Mouse (Mus musculus) liver, embryonic 15.5 days (tissue): ENCODE data around the gene Sgcb. TPM values are rescaled to one million over a fixed set of nuclear protein-coding genes. Genes with fewer than 3 reads are reported as not detected.
"Not testable (repeated sequence)": the region's sequence is repeated elsewhere in the genome, so short reads cannot be mapped to it uniquely, and the experiment has no call there.

ENCODE experiments used
- ATAC-seq: fragments of 200-750 bp; cut with Nextera tagmentation; 2 replicates; pipeline ENCODE4 v1.8.0; 2017; ENCODE audit warnings: moderate number of reproducible peaks, mild to moderate bottlenecking, moderate library complexity; ENCODE audit not compliant: insufficient read depth
- H3K27ac ChIP-seq: fragments of 300-500 bp; sonication (generic); replicated peaks from 2 replicates; pipeline ENCODE4 v1.5.1; 2015; ENCODE audit warnings: mild to moderate bottlenecking, inconsistent platforms
- H3K27me3 ChIP-seq: fragments of 300-500 bp; sonication (generic); 2 replicates; pipeline ENCODE4 v1.6.1; 2015; ENCODE audit warnings: mild to moderate bottlenecking, inconsistent platforms
- H3K36me3 ChIP-seq: fragments of 300-500 bp; sonication (generic); replicated peaks from 2 replicates; pipeline ENCODE4 v1.6.1; 2015; ENCODE audit warnings: moderate library complexity, mild to moderate bottlenecking, inconsistent platforms
- H3K4me1 ChIP-seq: fragments of 300-500 bp; sonication (generic); replicated peaks from 2 replicates; pipeline ENCODE4 v1.6.1; 2015; ENCODE audit warnings: inconsistent platforms
- H3K4me2 ChIP-seq: fragments of 300-500 bp; sonication (generic); 2 replicates; pipeline ENCODE4 v1.6.1; 2015; ENCODE audit warnings: moderate library complexity, mild to moderate bottlenecking, inconsistent platforms
- H3K4me3 ChIP-seq: fragments of 300-500 bp; sonication (generic); replicated peaks from 2 replicates; pipeline ENCODE4 v1.5.1; 2015; ENCODE audit warnings: mild to moderate bottlenecking, inconsistent platforms
- H3K9ac ChIP-seq: fragments of 300-500 bp; sonication (generic); 2 replicates; pipeline ENCODE4 v1.6.1; 2015; ENCODE audit warnings: moderate library complexity, mild to moderate bottlenecking, inconsistent platforms
- H3K9me3 ChIP-seq: fragments of 300-500 bp; sonication (generic); replicated peaks from 2 replicates; pipeline ENCODE4 v1.6.1; 2016; ENCODE audit warnings: inconsistent platforms
- WGBS: fragments of 180-500 bp; shearing (Covaris S2); methylation state at CpG from one replicate; pipeline ENCODE4 v1.1.7; 2015; ENCODE audit warnings: mixed read lengths; ENCODE audit not compliant: insufficient replicate concordance; 5-methylcytosine and 5-hydroxymethylcytosine counted together
- polyA plus RNA-seq: library from polyadenylated mRNA; unstranded; fragments of >200 nt; fragmentation: Nextera tagmentation; extraction: Ambion mirVana; gene quantifications from 2 replicates; pipeline ENCODE4 v1.2.1, GENCODE M21; 2015

Gene Sgcb
- polyA plus RNA-seq, 1 experiment from 2014 or later = 2.5 TPM

- Histone ChIP-seq H3K9ac (no peak overlapping the region), H3K4me2 (no peak overlapping the region), H3K4me1 (no peaks in the 10 kb centered on the region), H3K4me3 (no peak overlapping the region), H3K27me3 (no peaks in the 10 kb centered on the region), H3K27ac (no peak overlapping the region), H3K9me3 (no peaks in the 10 kb centered on the region), H3K36me3 (no peaks in the 10 kb centered on the region)
- 45% methylated on average over 3 of the region's 3 CpGs for WGBS
- ATAC-seq = no peak
Observed at GRCm38 (mm10) chr5:73602865-73603264, 44.7 kb downstream of the Sgcb start.

DNA sequence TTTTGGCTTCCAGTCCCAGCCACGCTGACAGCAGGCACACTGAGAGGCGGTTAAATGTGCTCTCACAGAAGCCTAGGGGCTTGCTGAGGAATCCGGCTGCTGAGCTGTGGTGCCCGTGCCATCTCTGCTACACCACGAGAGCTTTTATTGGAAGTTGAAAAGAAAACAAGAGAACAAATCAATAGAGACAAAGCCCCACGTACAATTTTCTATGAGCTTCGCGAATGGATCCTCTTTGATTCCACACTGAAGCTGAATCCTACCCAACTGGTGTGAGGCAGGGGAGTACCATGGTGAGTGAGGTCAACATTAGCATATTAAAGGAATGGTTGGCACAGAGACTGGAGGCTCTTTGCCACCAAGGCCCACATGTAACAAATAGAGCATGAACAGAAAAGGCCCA lies 46.2 kb downstream of the Sgcb start:
- Histone ChIP-seq H3K4me2 (no peak overlapping the region), H3K4me1 (no peaks in the 10 kb centered on the region), H3K9ac (no peak overlapping the region), H3K27me3 (no peaks in the 10 kb centered on the region), H3K36me3 (no peaks in the 10 kb centered on the region), H3K4me3 (no peak overlapping the region), H3K27ac (no peak overlapping the region), H3K9me3 (no peaks in the 10 kb centered on the region)
- 69% methylated on average over 8 of the region's 8 CpGs for WGBS
- ATAC-seq = no peak

- H3K4me2 ChIP-seq = no peak overlapping the region
- ATAC-seq = no peak
- H3K36me3 ChIP-seq = no peaks in the 10 kb centered on the region
- no peaks in the 10 kb centered on the region for H3K27me3 ChIP-seq
- H3K27ac ChIP-seq = no peak overlapping the region
- H3K9me3 ChIP-seq = no peaks in the 10 kb centered on the region
- no peak overlapping the region for H3K4me3 ChIP-seq
- 59% methylated on average over 2 of the region's 2 CpGs for WGBS
- no peaks in the 10 kb centered on the region for H3K4me1 ChIP-seq
- no peak overlapping the region for H3K9ac ChIP-seq
Observed at GRCm38 (mm10) chr5:73599991-73600390, 47.6 kb downstream of the Sgcb start.

DNA sequence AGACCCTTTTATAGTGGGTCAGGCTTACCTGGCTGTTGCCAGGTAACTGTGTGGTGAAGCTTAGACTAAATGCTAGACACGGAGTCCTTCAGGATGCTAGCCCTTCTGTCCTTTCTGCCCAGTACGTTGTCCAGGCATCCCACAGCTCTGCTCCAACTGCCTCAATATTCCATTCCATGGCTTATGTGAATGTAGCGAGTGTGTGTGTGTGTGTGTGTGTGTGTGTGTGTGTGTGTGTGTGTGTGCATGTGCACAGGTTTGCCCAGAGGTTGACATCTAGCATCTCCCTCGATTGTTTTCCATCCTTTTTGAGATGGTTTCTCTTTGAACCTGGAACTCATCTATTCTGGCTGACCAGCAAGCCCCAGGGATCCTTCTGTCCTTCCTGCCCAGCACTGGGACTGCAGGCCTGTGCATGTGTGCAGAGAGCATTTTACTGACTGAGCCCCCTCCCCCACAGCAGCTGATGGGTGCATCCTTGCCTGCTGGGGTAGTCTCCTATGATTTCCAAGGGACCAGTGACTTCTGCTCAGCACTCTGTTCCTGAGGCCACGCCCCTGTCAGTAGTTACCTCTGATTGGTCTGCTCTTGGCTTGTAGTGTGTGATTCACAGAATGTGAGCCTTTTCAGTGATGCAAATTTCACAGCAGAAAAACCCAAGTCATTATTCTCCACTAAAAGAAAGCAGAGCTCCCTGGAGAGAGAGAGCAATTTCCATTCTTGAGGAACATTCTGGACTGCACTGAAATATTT lies 48.5 kb downstream of the Sgcb start:
- H3K9me3 ChIP-seq = no peaks in the 10 kb centered on the region
- no peak overlapping the region for H3K9ac ChIP-seq
- no peak overlapping the region for H3K4me3 ChIP-seq
- ATAC-seq = no peak
- no peaks in the 10 kb centered on the region for H3K27me3 ChIP-seq
- H3K4me2 ChIP-seq = no peak overlapping the region
- H3K4me1 ChIP-seq = no peaks in the 10 kb centered on the region
- no peak overlapping the region for H3K27ac ChIP-seq
- 38% methylated on average over 5 of the region's 5 CpGs for WGBS
- no peaks in the 10 kb centered on the region for H3K36me3 ChIP-seq

DNA sequence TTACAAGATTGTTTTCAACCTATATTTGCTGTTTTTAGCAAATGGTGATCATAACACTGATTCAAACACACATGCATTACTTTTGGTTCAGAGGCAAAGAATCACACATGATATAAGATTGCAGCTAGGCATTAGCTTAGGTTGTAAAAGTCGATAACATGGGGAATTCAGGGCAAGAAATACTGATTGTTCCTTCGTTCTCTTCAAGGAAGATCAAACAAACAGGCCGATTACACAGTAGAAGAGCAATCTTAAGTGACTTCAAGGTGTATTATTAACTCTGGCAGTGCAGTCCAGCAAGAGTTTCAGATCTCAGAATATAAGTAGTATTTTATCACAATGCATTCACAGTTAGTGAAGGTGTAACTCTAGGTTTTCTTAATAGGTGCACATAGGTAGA lies 60.5 kb downstream of the Sgcb start:
- H3K27ac ChIP-seq = no peak overlapping the region
- no peaks in the 10 kb centered on the region for H3K27me3 ChIP-seq
- no peaks in the 10 kb centered on the region for H3K36me3 ChIP-seq
- no peak overlapping the region for H3K9ac ChIP-seq
- no peak for ATAC-seq
- no peak overlapping the region for H3K4me2 ChIP-seq
- no peak overlapping the region for H3K4me3 ChIP-seq
- 59% methylated on average over 3 of the region's 3 CpGs for whole genome bisulfite sequencing
- H3K4me1 ChIP-seq = no peaks in the 10 kb centered on the region
- no peaks in the 10 kb centered on the region for H3K9me3 ChIP-seq

- 64% methylated on average over 4 of the region's 4 CpGs for WGBS
- no peaks in the 10 kb centered on the region for H3K27me3 ChIP-seq
Observed at GRCm38 (mm10) chr5:73586597-73586996, 61.0 kb downstream of the Sgcb start.

GRCm38 (mm10) chr5:73585212-73586115 lies 62.1 kb downstream of the Sgcb start:
- Histone ChIP-seq H3K27me3 (no peaks in the 10 kb centered on the region), H3K4me1 (no peaks in the 10 kb centered on the region), H3K27ac (no peak overlapping the region), H3K4me2 (no peak overlapping the region), H3K36me3 (no peaks in the 10 kb centered on the region), H3K9me3 (no peaks in the 10 kb centered on the region), H3K9ac (no peak overlapping the region), H3K4me3 (no peak overlapping the region)
- ATAC-seq = no peak
- WGBS = 35% methylated on average over 7 of the region's 7 CpGs

More at GRCm38 (mm10) chr5:73586597-73586996, 61.0 kb downstream of the Sgcb start:
- Histone ChIP-seq H3K9me3 (no peaks in the 10 kb centered on the region), H3K9ac (no peak overlapping the region), H3K27ac (no peak overlapping the region), H3K4me3 (no peak overlapping the region), H3K4me1 (no peaks in the 10 kb centered on the region), H3K36me3 (no peaks in the 10 kb centered on the region), H3K4me2 (no peak overlapping the region)
- no peak for ATAC-seq

DNA sequence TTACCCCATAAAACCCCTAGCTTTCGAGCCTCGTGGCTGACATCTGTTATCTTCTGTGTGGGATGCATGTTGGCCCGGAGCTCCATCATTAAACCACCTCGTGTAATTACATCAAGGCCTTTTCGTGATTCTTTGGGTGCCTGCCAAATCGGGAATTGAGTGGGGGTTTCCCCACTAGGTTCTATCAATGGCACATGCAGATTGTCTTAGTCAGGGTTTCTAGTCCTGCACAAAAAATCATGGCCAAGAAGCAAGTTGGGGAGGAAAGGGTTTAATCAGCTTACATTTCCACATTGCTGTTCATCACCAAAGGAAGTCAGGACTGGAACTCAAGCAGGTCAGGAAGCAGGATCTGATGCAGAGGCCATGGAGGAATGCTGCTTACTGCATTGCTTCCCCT lies 63.6 kb downstream of the Sgcb start:
- not testable (repeated sequence) for H3K4me3 ChIP-seq, H3K27me3 ChIP-seq, H3K27ac ChIP-seq, H3K9ac ChIP-seq, H3K36me3 ChIP-seq, H3K9me3 ChIP-seq, ATAC-seq, H3K4me1 ChIP-seq, H3K4me2 ChIP-seq
- WGBS = 55% methylated on average over 6 of the region's 6 CpGs

Other genes with a start within 250 kb of the Sgcb start
- not detected in 2 replicates for gene Cwh43, start 241.7 kb downstream of the Sgcb start, polyA plus RNA-seq
- gene Dcun1d4, start 166.8 kb downstream of the Sgcb start, polyA plus RNA-seq = 2.5 and 2.9 TPM in 2 replicates
- gene Lrrc66, start 15.3 kb downstream of the Sgcb start, polyA plus RNA-seq = 0.03 TPM in 2 replicates
- not detected in 2 replicates for gene Spata18, start 3.6 kb upstream of the Sgcb start, polyA plus RNA-seq